ENCODE assay signal across 17 mouse cellular contexts in genomic region chr3:35106097-35106496, GRCm38 (mm10).
"Had no signal": no experiment of that assay in that cellular context is flagged by ENCODE, and none has a peak within 500 bp of the region (broad histone marks: within the 10 kb centered on the region; RNA-seq: fewer than 3 reads in every experiment).

No protein-coding gene starts in this region.

- H3K4me2 ChIP-seq: lung, embryonic 15.5 days; midbrain, embryonic 12.5 days; neural tube, embryonic 12.5 days; stomach, embryonic 15.5 days had no signal

- H3K9me3 ChIP-seq: lung, embryonic 15.5 days; midbrain, embryonic 12.5 days; neural tube, embryonic 12.5 days; stomach, embryonic 15.5 days had no signal

- H3K27me3 ChIP-seq: megakaryocyte, embryonic 14.5 days; midbrain, embryonic 12.5 days; neural tube, embryonic 12.5 days; stomach, embryonic 15.5 days had no signal

- H3K4me1 ChIP-seq: megakaryocyte, embryonic 14.5 days; stomach, embryonic 15.5 days had no signal

- H3K27ac ChIP-seq: lung, embryonic 15.5 days; macrophage; midbrain, embryonic 12.5 days; neural tube, embryonic 12.5 days; stomach, embryonic 15.5 days; stomach, postnatal 0 days had no signal

- H3K4me3 ChIP-seq: lung, embryonic 15.5 days; megakaryocyte, embryonic 14.5 days; midbrain, embryonic 12.5 days; neural tube, embryonic 12.5 days; stomach, embryonic 15.5 days had no signal

- DNase-seq: liver, postnatal 0 days; lung, adult 2 months; lung, postnatal 14 days; lung, postnatal 36 days; midbrain, embryonic 14.5 days; right cerebral cortex, postnatal 14 days; thymus, adult 2 months; thymus, postnatal 25 days; thymus, postnatal 4 days had no signal

- H3K9ac ChIP-seq: liver, postnatal 0 days; lung, embryonic 15.5 days; midbrain, embryonic 12.5 days; neural tube, embryonic 12.5 days; stomach, embryonic 15.5 days had no signal

- ATAC-seq: liver, postnatal 0 days; lung, postnatal 0 days had no signal

- H3K36me3 ChIP-seq: lung, embryonic 15.5 days; midbrain, embryonic 12.5 days; neural tube, embryonic 12.5 days; stomach, embryonic 15.5 days had no signal
